Mouse (Mus musculus) left cerebral cortex, adult 2 months (tissue): ENCODE results near the gene Xpa. TPM values are rescaled to one million over a fixed set of nuclear protein-coding genes. Genes with fewer than 3 reads are reported as not detected.
A peak's percentile ranks its signal among the peaks of the same experiment; 100 is the strongest.

ENCODE experiments used
- DNase-seq, 2 experiments: peaks; one replicate each; pipeline ENCODE4 v3.0.0; 2021 to 2022; ENCODE audit warnings: low spot score in 2 of 2, mixed read lengths in 1 of 2; ENCODE audit errors: extremely low spot score in 1 of 2
- H3K27ac ChIP-seq: fragments of 200-600 bp; 2 replicates; pipeline ENCODE4 v1.8.1; 2022
- H3K4me3 ChIP-seq: fragments of 200-600 bp; 2 replicates; pipeline ENCODE4 v1.8.1; 2022
- CTCF ChIP-seq: fragments of 200-600 bp; IDR thresholded peaks from 2 replicates; pipeline ENCODE4 v1.8.1; 2022; ENCODE audit warnings: antibody characterized with exemption, mild to moderate bottlenecking, moderate library complexity
- intact Hi-C: fragments of 180-260 bp; cut with DNase I; formaldehyde crosslinking; loops from one replicate; pipeline ENCODE4 v1.15.1; 2025
- total RNA-seq, 2 experiments: library from RNA; stranded (reverse); gene quantifications; 2 replicates each; pipeline ENCODE4 v1.2.3; 2021

The Xpa gene
- total RNA-seq, 2 experiments from 2014 or later: 11.9 to 13.5 TPM

DNA sequence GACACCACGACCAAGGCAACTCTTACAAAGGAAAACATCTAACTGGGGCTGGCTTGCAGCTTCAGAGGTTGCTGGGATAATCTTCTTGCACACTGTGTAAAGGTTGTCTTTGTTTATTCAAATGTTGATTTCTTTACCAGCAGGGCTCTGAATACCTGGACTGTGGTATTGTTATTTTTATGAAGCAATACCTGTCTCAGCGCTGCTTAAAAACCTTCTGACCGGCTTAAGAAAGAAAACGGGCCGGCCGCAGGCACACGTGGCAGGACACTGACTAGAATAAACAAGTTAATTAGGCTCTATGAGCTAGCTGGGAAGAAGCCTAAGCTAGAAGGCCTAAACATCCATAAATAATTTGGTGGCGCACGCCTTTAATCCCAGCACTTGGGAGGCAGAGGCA is 10.2 kb downstream of the Xpa start:
- TF ChIP-seq CTCF: no peak
- Histone ChIP-seq H3K4me3 (no peak overlapping the region), H3K27ac (no peak overlapping the region)
- intact Hi-C loops: no loop called here
- DNase-seq: no peak

- DNase-seq: no peak
- no peak for TF ChIP-seq CTCF
- Histone ChIP-seq H3K4me3 (no peak overlapping the region), H3K27ac (no peak overlapping the region)
- intact Hi-C loops: no loop called here
These were observed 10.7 kb downstream of the Xpa start for GRCm38 (mm10) chr4:46185423-46185822.

DNA sequence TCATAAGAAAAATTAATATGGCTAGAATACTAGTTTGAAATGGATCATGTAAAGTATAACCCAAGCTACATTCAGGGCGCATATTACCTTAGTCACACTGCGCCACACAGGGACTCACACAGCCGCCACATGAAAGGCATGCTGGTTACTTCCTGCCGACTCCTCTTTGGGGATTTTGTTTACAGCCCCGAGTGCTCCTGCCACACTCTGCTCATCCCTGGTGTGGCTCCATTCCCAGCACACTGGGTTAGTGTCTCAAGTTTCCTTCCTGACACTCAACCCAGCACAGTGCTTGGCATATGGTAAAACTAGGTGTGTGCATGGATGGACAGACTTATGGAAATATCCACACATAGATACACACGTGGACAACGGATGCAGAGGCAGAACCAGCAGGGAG is 13.9 kb downstream of the Xpa start:
- intact Hi-C loops: no loop called here
- DNase-seq: no peak
- TF ChIP-seq CTCF: no peak
- Histone ChIP-seq H3K27ac (no peak overlapping the region), H3K4me3 (no peak overlapping the region)

- no peak for TF ChIP-seq CTCF
- H3K4me3 ChIP-seq: no peak overlapping the region
- intact Hi-C loops: no loop called here
- no peak for DNase-seq
- H3K27ac ChIP-seq: no peak overlapping the region
These were observed 14.9 kb downstream of the Xpa start for GRCm38 (mm10) chr4:46181168-46181567.

GRCm38 (mm10) chr4:46177496-46177895 is 18.6 kb downstream of the Xpa start:
- TF ChIP-seq CTCF: no peak; the same call in 1 of the 2 replicates
- intact Hi-C loops: no loop called here
- no peak for DNase-seq
- H3K4me3 ChIP-seq: no peak overlapping the region
- H3K27ac ChIP-seq: peak overlapping the region; percentile 15; the same call in 1 of the 2 replicates

- TF ChIP-seq CTCF: no peak
- DNase-seq: no peak
- intact Hi-C loops: no loop called here
- H3K4me3 ChIP-seq: no peak overlapping the region
- peak overlapping the region; percentile 15; the same call in 1 of the 2 replicates for H3K27ac ChIP-seq
These were observed 19.1 kb downstream of the Xpa start for GRCm38 (mm10) chr4:46177018-46177417.

DNA sequence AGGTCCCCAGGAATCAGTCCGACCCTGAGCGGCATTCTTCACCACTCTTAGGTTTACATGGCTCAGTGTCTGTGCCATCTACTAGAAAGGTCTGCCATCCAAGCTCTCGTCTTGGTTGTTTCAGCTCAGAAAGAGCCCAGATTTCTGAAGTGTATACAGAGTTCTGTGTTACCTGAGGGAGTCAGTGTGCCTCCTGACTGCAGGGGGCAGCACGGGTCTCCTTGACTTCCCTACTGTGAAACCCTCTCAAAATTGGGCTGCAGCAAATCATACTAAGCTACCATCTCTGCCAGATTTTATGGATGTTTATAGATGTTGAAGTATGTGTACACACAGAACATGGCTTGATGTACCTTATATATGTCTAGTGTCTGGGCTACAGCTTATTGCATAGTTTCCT is 19.8 kb downstream of the Xpa start:
- Histone ChIP-seq H3K27ac (no peak overlapping the region), H3K4me3 (no peak overlapping the region)
- intact Hi-C loops: no loop called here
- peak; percentile 35 for TF ChIP-seq CTCF
- DNase-seq: no peak

DNA sequence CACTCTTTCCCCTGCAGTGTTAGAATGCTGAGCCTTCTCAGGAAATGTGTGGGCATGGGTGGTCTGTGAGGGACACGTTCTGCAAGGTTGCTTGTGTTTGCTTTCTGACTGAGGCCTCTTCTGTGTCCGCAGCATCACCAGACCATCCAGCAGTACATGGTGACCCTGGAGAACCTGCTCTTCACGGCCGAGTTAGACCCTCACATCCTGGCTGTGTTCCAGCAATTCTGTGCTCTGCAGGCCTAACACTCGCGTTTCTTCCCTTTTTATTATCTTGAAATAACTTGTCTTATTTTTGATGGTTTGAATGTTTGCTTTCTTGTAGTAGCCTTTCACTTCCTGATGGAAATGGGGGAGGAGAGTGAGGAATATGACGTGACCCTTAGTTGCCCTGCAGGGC is 24.4 kb downstream of the Xpa start:
- Histone ChIP-seq H3K27ac (no peak overlapping the region), H3K4me3 (no peak overlapping the region)
- DNase-seq: no peak
- TF ChIP-seq CTCF: no peak
- intact Hi-C loops: no loop called here

GRCm38 (mm10) chr4:46165831-46166230 is 30.3 kb downstream of the Xpa start:
- intact Hi-C loops: no loop called here
- no peak for DNase-seq
- no peak for TF ChIP-seq CTCF
- no peak overlapping the region for H3K4me3 ChIP-seq
- H3K27ac ChIP-seq: no peak overlapping the region

- intact Hi-C loops: no loop called here
- Histone ChIP-seq H3K4me3 (no peak overlapping the region), H3K27ac (no peak overlapping the region)
- no peak for DNase-seq
- no peak for TF ChIP-seq CTCF
These were observed 32.1 kb downstream of the Xpa start for GRCm38 (mm10) chr4:46164027-46164426.

- H3K27ac ChIP-seq: no peak overlapping the region
- TF ChIP-seq CTCF: no peak
- no peak overlapping the region for H3K4me3 ChIP-seq
- no peak for DNase-seq
- intact Hi-C loops: no loop called here
These were observed 44.1 kb downstream of the Xpa start for GRCm38 (mm10) chr4:46151903-46152544.

GRCm38 (mm10) chr4:46146881-46147280 is 49.2 kb downstream of the Xpa start:
- no peak overlapping the region for H3K27ac ChIP-seq
- intact Hi-C loops: no loop called here
- DNase-seq: no peak
- H3K4me3 ChIP-seq: no peak overlapping the region
- no peak for TF ChIP-seq CTCF

- Histone ChIP-seq H3K27ac (no peak overlapping the region), H3K4me3 (no peak overlapping the region)
- intact Hi-C loops: no loop called here
- DNase-seq: no peak
- TF ChIP-seq CTCF: peak; percentile 39
These were observed 51.8 kb downstream of the Xpa start for GRCm38 (mm10) chr4:46144323-46144722.
